Mouse (Mus musculus) intestine, embryonic 15.5 days (tissue): ENCODE data around the gene Casz1. TPM values are rescaled to one million over a fixed set of nuclear protein-coding genes. Genes with fewer than 3 reads are reported as not detected.
A peak's percentile ranks its signal among the peaks of the same experiment; 100 is the strongest.

ENCODE experiments used
- ATAC-seq: fragments of 200-750 bp; cut with Nextera tagmentation; 2 replicates; pipeline ENCODE4 v1.8.0; 2017; ENCODE audit warnings: moderate TSS enrichment, moderate library complexity
- H3K27ac ChIP-seq: fragments of 300-500 bp; sonication (generic); 2 replicates; pipeline ENCODE4 v1.5.1; 2015; ENCODE audit warnings: mild to moderate bottlenecking, inconsistent platforms
- H3K27me3 ChIP-seq: fragments of 300-500 bp; sonication (generic); replicated peaks from 2 replicates; pipeline ENCODE4 v1.6.1; 2015; ENCODE audit warnings: inconsistent platforms
- H3K36me3 ChIP-seq: fragments of 300-500 bp; sonication (generic); 2 replicates; pipeline ENCODE4 v1.6.1; 2015; ENCODE audit warnings: inconsistent platforms
- H3K4me1 ChIP-seq: fragments of 300-500 bp; sonication (generic); replicated peaks from 2 replicates; pipeline ENCODE4 v1.6.1; 2015; ENCODE audit warnings: inconsistent platforms
- H3K4me2 ChIP-seq: fragments of 300-500 bp; sonication (generic); replicated peaks from 2 replicates; pipeline ENCODE4 v1.6.1; 2015; ENCODE audit warnings: mild to moderate bottlenecking, inconsistent platforms
- H3K4me3 ChIP-seq: fragments of 300-500 bp; sonication (generic); replicated peaks from 2 replicates; pipeline ENCODE4 v1.5.1; 2015; ENCODE audit warnings: inconsistent platforms
- H3K9ac ChIP-seq: fragments of 300-500 bp; sonication (generic); 2 replicates; pipeline ENCODE4 v1.6.1; 2015; ENCODE audit warnings: inconsistent platforms
- H3K9me3 ChIP-seq: fragments of 300-500 bp; sonication (generic); 2 replicates; pipeline ENCODE4 v1.6.1; 2016; ENCODE audit warnings: inconsistent platforms
- WGBS: fragments of 180-500 bp; shearing (Covaris S2); methylation state at CpG from one replicate; pipeline ENCODE4 v1.1.7; 2015; 5-methylcytosine and 5-hydroxymethylcytosine counted together
- polyA plus RNA-seq: library from polyadenylated mRNA; unstranded; fragments of >200 nt; fragmentation: Nextera tagmentation; extraction: Ambion mirVana; gene quantifications from 2 replicates; pipeline ENCODE4 v1.2.1, GENCODE M21; 2015

Casz1 gene
- polyA plus RNA-seq, 1 experiment from 2014 or later: 4.4 TPM

- Histone ChIP-seq H3K4me1 (peaks cover 9% of the 10 kb centered on the region), H3K27me3 (peaks cover 14% of the 10 kb centered on the region), H3K4me3 (no peak overlapping the region), H3K36me3 (no peaks in the 10 kb centered on the region), H3K9ac (no peak overlapping the region), H3K9me3 (no peaks in the 10 kb centered on the region), H3K4me2 (no peak overlapping the region), H3K27ac (no peak overlapping the region)
- 89% methylated on average over 5 of the region's 5 CpGs for whole genome bisulfite sequencing
- no peak for ATAC-seq
Observed at GRCm38 (mm10) chr4:148855527-148855926, 51.3 kb downstream of the Casz1 start.

- no peaks in the 10 kb centered on the region for H3K9me3 ChIP-seq
- 87% methylated on average over 4 of the region's 4 CpGs for WGBS
- no peak overlapping the region for H3K9ac ChIP-seq
- peaks cover 9% of the 10 kb centered on the region for H3K4me1 ChIP-seq
- ATAC-seq: no peak
- H3K36me3 ChIP-seq: no peaks in the 10 kb centered on the region
- no peak overlapping the region for H3K27ac ChIP-seq
- peaks cover 17% of the 10 kb centered on the region for H3K27me3 ChIP-seq
- H3K4me2 ChIP-seq: no peak overlapping the region
- H3K4me3 ChIP-seq: no peak overlapping the region
Observed at GRCm38 (mm10) chr4:148856216-148856615, 52.0 kb downstream of the Casz1 start.

- ATAC-seq: peak; percentile 9; the same call in 1 of the 2 replicates
- H3K36me3 ChIP-seq: no peaks in the 10 kb centered on the region
- no peaks in the 10 kb centered on the region for H3K9me3 ChIP-seq
- peaks cover 9% of the 10 kb centered on the region; the same call in 1 of the 2 replicates for H3K4me1 ChIP-seq
- H3K4me2 ChIP-seq: no peak overlapping the region
- WGBS: 75% methylated on average over 13 of the region's 13 CpGs
- H3K4me3 ChIP-seq: no peak overlapping the region
- peaks cover 20% of the 10 kb centered on the region for H3K27me3 ChIP-seq
- H3K9ac ChIP-seq: no peak overlapping the region
- no peak overlapping the region; the same call in 1 of the 2 replicates for H3K27ac ChIP-seq
Observed at GRCm38 (mm10) chr4:148857398-148858084, 53.3 kb downstream of the Casz1 start.

GRCm38 (mm10) chr4:148858194-148858593, 54.0 kb downstream of the Casz1 start:
- Histone ChIP-seq H3K27me3 (peaks cover 20% of the 10 kb centered on the region), H3K9ac (no peak overlapping the region), H3K27ac (no peak overlapping the region), H3K4me2 (no peak overlapping the region), H3K4me1 (peaks cover 9% of the 10 kb centered on the region; the same call in 1 of the 2 replicates), H3K4me3 (no peak overlapping the region), H3K36me3 (no peaks in the 10 kb centered on the region), H3K9me3 (no peaks in the 10 kb centered on the region)
- peak; percentile 79 for ATAC-seq
- 63% methylated on average over 7 of the region's 7 CpGs for WGBS

DNA sequence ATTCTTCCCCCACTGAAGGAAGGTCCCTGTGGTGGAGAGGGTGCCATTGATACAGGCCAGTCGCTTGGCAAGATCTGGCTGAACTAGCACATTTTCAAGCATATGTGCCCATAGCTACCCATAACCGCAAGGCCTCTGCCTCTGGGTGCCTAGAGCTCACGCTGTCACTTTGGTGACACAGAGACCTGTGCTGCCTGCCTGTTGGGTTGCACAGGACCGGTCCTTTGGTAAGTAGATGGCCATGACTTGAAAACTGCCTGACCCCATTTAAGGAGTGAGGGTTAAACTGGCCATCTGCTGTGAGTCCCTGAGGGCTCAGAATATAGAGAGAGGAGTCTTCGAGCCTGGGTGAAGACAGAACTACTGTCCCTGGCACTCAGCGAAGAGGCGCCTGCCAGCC, 55.2 kb downstream of the Casz1 start:
- Histone ChIP-seq H3K36me3 (no peaks in the 10 kb centered on the region), H3K27ac (0 out of 2 replicates have a peak overlapping the region, but pooled peaks have one; percentile 32), H3K9ac (no peak overlapping the region), H3K4me1 (peaks cover 9% of the 10 kb centered on the region; the same call in 1 of the 2 replicates), H3K27me3 (peaks cover 20% of the 10 kb centered on the region), H3K4me3 (peak overlapping the region; percentile 15), H3K9me3 (no peaks in the 10 kb centered on the region), H3K4me2 (peak overlapping the region; percentile 55)
- ATAC-seq: no peak
- WGBS: 57% methylated on average over 7 of the region's 7 CpGs

DNA sequence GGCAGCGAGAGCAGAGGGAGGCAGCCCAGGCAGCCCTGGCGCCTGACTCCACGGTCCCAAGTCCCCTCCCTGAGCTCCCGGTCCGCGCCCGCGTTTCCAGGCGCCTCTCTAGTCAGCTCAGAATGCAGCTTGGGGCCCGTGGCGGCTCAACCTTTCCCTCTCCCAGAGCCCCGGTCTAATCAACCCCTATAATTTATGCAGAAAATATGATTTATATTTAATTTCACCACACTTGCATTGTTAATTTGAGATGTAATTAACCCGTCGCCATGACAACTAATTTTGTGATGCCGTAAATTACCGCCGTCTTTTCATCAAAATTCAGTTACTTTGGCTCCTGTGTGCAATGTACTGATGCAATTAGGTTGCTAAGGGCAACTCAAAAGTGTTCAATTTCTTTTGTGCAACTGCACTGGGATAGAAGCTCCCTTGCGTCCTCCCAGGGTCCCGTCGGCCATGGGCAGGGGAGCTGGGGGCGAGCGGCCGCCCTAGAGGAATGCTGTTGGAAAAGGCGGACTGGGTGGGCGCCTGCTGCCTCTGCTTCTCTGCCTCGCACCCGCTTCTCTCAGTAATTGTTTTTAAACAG, 55.8 kb downstream of the Casz1 start:
- H3K36me3 ChIP-seq: no peaks in the 10 kb centered on the region
- no peaks in the 10 kb centered on the region for H3K9me3 ChIP-seq
- peak overlapping the region; percentile 55 for H3K4me2 ChIP-seq
- peak overlapping the region; percentile 15 for H3K4me3 ChIP-seq
- peaks cover 20% of the 10 kb centered on the region for H3K27me3 ChIP-seq
- no peak overlapping the region for H3K9ac ChIP-seq
- 0 out of 2 replicates have a peak overlapping the region, but pooled peaks have one; percentile 32 for H3K27ac ChIP-seq
- 8% methylated on average over 27 of the region's 27 CpGs for WGBS
- ATAC-seq: peak; percentile 55
- H3K4me1 ChIP-seq: peaks cover 9% of the 10 kb centered on the region; the same call in 1 of the 2 replicates

GRCm38 (mm10) chr4:148860636-148861035, 56.4 kb downstream of the Casz1 start:
- no peak overlapping the region for H3K4me3 ChIP-seq
- peak overlapping the region; percentile 55 for H3K4me2 ChIP-seq

GRCm38 (mm10) chr4:148866812-148867470, 62.7 kb downstream of the Casz1 start:
- Histone ChIP-seq H3K9ac (no peak overlapping the region), H3K36me3 (no peaks in the 10 kb centered on the region), H3K4me3 (no peak overlapping the region), H3K4me2 (no peak overlapping the region), H3K27me3 (no peaks in the 10 kb centered on the region), H3K4me1 (peaks cover 7% of the 10 kb centered on the region; the same call in 1 of the 2 replicates), H3K9me3 (no peaks in the 10 kb centered on the region), H3K27ac (no peak overlapping the region)
- 25% methylated on average over 12 of the region's 12 CpGs for WGBS
- ATAC-seq: no peak

More at GRCm38 (mm10) chr4:148860636-148861035, 56.4 kb downstream of the Casz1 start:
- H3K36me3 ChIP-seq: no peaks in the 10 kb centered on the region
- H3K9me3 ChIP-seq: no peaks in the 10 kb centered on the region
- ATAC-seq: no peak
- H3K27me3 ChIP-seq: peaks cover 20% of the 10 kb centered on the region
- 65% methylated on average over 7 of the region's 7 CpGs for WGBS
- H3K9ac ChIP-seq: no peak overlapping the region
- H3K27ac ChIP-seq: no peak overlapping the region
- peaks cover 9% of the 10 kb centered on the region; the same call in 1 of the 2 replicates for H3K4me1 ChIP-seq

DNA sequence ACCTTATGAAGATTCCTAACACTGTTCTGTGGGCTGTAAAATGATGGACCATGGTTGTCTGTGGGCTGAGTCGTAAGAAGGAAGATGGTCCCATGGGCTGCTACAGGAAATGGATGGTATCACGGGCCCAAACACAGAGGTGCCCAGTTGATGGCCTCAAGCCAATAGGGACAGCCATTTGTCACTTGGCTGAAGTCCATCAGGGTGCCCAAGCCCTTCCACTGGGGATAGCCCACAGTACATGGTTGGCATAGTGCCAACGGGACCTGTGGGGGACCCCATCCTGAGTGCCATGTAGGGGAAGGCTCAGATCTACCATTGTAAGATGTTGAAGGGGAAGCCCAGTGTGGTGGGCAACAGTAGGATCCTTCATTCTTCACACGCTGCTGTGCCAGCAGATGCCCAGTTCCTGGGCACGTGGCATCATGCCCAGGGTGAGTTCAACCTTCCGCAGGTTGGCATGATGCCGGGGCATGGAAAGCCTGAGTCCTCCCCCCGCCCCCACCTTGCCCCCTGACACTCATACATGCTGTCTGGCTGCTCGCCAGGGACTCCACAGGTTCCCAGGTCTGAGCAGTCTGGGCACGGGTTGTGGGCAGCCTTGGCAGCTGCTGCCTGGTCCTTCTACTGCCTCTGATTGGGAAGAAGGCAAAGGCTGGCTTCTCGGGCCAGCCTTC, 63.6 kb downstream of the Casz1 start:
- no peak overlapping the region for H3K4me3 ChIP-seq
- no peaks in the 10 kb centered on the region for H3K9me3 ChIP-seq
- H3K4me1 ChIP-seq: peaks cover 8% of the 10 kb centered on the region; the same call in 1 of the 2 replicates
- H3K27me3 ChIP-seq: no peaks in the 10 kb centered on the region; the same call in 1 of the 2 replicates
- no peak overlapping the region for H3K9ac ChIP-seq
- ATAC-seq: no peak
- no peak overlapping the region for H3K4me2 ChIP-seq
- WGBS: 86% methylated on average over 11 of the region's 11 CpGs
- no peaks in the 10 kb centered on the region for H3K36me3 ChIP-seq
- no peak overlapping the region for H3K27ac ChIP-seq

GRCm38 (mm10) chr4:148869566-148869965, 65.3 kb downstream of the Casz1 start:
- Histone ChIP-seq H3K27ac (no peak overlapping the region), H3K4me3 (no peak overlapping the region), H3K9me3 (no peaks in the 10 kb centered on the region), H3K9ac (no peak overlapping the region), H3K4me1 (peaks cover 8% of the 10 kb centered on the region; the same call in 1 of the 2 replicates), H3K36me3 (no peaks in the 10 kb centered on the region), H3K4me2 (no peak overlapping the region), H3K27me3 (no peaks in the 10 kb centered on the region; the same call in 1 of the 2 replicates)
- 86% methylated on average over 7 of the region's 7 CpGs for WGBS
- ATAC-seq: no peak

- Histone ChIP-seq H3K4me1 (peaks cover 8% of the 10 kb centered on the region; the same call in 1 of the 2 replicates), H3K4me2 (no peak overlapping the region), H3K4me3 (no peak overlapping the region), H3K27me3 (no peaks in the 10 kb centered on the region; the same call in 1 of the 2 replicates), H3K9me3 (no peaks in the 10 kb centered on the region), H3K36me3 (no peaks in the 10 kb centered on the region), H3K9ac (no peak overlapping the region), H3K27ac (no peak overlapping the region)
- WGBS: 97% methylated on average over 4 of the region's 4 CpGs
- ATAC-seq: no peak
Observed at GRCm38 (mm10) chr4:148870496-148870895, 66.3 kb downstream of the Casz1 start.
